Mouse (Mus musculus) left cerebral cortex, postnatal 10 days (tissue): ENCODE data around the gene Emg1. TPM values are rescaled to one million over a fixed set of nuclear protein-coding genes. Genes with fewer than 3 reads are reported as not detected.
A peak's percentile ranks its signal among the peaks of the same experiment; 100 is the strongest.

ENCODE experiments used
- DNase-seq, 2 experiments: peaks; one replicate each; pipeline ENCODE4 v3.0.0; 2021 to 2022; ENCODE audit warnings: low spot score in 2 of 2, mixed read lengths in 1 of 2; ENCODE audit errors: extremely low spot score in 1 of 2
- intact Hi-C: fragments of 180-260 bp; cut with DNase I; formaldehyde crosslinking; loops from one replicate; pipeline ENCODE4 v1.15.1; 2025
- total RNA-seq, 2 experiments: library from RNA; stranded (reverse); gene quantifications; 2 replicates each; pipeline ENCODE4 v1.2.3; 2021

Emg1 gene
- total RNA-seq = 10 to 100 TPM; 38.0 to 42.6 TPM

DNA sequence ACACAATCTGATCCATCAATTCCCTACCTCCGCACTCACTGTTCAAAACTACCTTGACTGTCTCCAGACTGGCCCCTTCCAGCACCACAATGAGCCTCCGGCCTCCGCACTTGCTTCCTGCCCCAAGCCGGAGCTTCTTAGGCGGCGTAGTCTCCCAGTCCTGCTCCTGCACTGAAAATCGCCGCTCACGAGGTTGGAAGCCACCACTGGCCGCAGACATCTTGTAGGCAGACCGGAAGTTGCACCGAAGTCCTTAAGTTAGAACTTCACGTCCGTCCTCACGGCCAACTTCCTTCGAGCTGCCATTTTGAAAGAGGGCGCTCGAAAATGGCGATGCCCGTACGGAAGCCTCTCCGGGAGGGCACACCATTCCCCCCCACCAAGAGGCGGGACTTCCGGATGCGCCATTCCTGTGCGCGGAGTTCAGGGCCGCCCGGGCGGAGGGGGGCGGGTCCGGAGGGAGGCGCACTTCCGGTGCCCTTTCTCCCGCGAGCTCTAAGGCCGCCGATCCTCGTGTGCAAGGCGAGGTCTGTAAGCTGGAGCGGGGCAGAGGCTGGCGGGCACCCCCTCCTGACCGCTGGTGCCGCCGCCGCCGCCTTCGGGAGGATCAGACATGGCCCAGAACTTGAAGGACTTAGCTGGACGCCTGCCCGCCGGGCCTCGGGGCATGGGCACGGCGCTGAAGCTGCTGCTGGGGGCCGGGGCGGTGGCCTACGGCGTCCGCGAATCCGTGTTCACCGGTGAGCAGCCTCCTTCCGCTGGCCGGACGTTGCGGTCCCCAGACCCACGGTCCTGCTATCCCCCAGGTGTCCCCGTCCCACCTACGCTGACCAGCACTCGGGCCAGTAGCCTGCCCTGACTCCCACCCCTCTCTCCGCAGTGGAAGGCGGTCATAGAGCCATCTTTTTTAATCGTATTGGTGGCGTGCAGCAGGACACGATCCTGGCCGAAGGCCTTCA lies at the start of gene Emg1, which contains the start of gene Phb2:
Gene Emg1, minus strand, starts transcription at position 355 of the 959 bp plus-strand sequence.
Gene Phb2, plus strand, starts transcription at position 513 of the 959 bp plus-strand sequence.
- intact Hi-C loops = no loop called here
- DNase-seq = peak; percentile 97 to 99

DNA sequence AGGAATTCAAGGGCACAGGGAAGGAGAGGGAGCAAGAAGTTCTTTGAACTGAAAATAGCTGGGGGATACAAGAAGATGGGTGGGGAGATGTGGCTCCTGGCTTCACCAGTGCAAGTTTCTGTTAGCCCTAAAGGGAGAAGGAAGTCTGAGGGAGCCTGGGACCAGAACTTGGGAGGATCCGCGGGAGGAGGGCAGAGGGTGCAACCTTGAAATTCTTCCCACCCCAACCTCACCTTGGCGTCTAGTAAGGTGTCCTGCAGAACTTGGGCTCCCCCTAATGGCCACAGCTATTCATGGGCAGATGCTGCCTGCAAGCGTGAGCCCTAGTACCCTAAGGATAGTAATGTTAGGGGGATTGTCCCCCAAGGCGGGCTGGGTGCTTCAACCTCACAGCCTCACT lies 47.3 kb upstream of the Emg1 start:
- intact Hi-C loops = loop anchor here (5.0 kb wide), 1 partner anchor 48 kb away; the partner anchor contains the start of gene Spsb2
- DNase-seq = peak; percentile 54 to 89

DNA sequence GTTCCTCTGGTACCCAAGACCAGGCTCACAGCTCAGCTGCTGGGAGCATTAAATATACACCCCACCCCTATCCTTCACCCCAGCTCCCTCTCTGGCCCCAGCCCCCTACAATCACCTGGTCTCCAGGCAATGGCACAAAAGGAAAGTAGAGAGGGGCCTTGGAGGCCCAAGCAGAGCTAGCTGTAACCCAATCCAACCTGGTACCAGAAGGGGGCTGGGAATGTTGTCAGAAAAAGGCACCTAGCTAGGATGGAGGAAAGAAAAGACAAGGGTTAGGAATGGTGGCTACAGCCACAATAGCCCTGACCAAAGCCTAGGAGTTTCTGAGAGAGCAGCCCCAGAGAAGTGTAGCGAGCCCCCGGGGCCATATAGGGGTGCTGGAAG lies 46.9 kb upstream of the Emg1 start:
- DNase-seq = no peak
- intact Hi-C loops = loop anchor here (5.0 kb wide), 1 partner anchor 48 kb away; the partner anchor contains the start of gene Spsb2

DNA sequence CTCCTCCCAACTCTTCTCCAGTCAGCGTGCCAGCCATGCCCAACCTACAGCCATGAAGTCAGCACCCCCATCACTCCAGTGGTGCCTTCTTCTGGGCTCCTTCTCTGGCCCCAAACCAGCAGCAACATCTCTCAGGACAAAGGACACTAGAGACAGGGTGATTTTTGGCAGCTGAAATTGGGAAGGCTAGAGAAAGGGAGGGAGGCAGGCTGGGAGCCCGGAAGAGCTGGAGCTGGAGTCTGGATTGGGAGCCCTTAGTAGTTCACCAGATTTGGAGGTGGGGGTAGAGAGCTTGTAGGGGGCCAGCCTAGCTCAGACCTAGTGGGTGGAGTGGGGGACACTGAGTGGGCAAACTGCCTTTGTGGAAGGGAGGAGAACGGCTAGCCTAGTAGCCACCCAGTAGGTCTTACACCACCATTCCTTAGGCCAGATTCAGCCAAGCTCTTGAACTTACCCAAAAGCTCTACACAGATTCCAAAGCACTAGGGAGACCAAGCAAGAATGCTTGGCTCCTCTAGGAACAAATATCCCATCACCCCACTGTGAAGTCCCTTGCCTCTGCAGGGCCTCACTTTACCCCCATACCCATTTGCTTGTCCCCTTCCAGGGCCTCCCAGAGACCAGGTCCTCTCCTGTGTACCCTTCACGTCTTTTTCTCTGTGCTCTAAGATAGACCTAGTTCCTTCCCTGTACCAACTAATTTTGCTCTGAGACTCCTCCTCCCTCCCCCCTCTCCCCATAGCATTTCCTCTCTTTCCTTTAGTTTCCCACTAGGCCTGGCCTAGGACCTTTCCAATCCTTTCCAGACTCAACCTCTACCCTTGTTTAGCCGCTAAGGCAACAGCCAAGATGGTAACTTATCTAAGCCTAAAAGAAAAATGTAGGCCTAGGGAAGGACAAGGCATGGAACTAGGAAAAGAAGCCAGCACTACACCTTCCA lies 46.2 kb upstream of the Emg1 start:
- intact Hi-C loops = loop anchor here (5.0 kb wide), 1 partner anchor 49 kb away; the partner anchor contains the start of gene Spsb2
- DNase-seq = peak; percentile 54 to 67

DNA sequence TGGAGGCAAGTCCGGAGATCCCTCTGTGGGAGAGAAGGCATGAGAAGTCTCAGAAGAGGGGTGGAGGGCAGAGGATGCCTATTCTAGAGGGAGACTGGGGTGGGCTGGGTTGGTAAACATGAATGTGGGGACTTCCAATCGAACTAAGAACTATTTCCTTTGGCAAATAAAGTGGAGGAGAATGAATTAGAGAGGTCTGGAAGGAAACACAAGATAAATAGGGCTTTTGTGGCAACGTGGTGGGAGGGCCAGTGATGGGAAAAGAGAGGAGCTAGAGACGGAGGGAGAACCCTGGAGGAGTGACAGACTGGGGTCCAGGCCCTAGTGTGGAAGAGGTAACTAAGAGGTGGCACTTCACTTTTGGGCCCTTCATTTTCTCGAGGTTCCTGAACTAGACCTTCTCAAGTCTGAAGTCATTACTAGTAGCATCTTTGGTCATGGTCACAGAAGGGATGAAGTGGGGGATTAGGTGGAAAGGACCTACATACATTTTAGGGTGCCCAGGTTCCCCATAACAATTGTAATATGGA lies 45.4 kb upstream of the Emg1 start:
- intact Hi-C loops = loop anchor here (5.0 kb wide), 1 partner anchor 50 kb away; the partner anchor contains the start of gene Spsb2
- no peak for DNase-seq

DNA sequence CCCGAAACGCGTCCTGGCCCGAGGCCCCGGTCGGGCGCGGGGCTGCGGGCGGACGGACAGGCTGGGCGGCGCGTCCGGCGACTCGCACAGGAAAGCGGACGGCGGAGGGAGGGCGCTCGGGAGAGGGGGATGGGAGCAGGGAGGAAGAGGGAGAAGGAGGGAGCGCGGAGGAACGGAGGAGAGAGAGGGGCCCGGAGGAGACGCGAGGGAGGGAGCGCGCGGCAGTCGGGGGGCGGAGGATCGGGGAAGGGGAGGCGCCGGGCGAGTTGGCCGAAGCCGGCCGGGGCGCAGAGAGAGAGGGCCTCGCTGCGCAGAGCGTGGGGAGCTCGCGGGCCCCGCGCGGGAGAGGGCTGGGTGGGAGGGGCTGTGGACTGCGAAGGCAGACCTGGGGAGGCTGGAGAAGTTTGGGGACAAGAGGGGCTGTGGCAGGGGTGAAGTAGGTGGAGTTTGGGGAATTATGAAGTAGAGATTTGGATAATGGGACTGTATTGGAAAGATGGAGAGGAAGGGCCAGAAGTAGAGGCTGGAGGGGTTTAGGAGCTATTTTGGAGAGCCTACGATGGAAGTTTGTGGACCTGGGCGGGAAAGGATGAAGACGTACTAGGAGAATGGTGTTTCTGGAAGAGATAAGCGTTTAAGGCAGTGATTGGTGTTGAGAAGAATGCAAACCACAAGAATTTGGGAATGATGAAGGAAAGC lies 44.8 kb upstream of the Emg1 start:
- intact Hi-C loops = loop anchor here (5.0 kb wide), 1 partner anchor 50 kb away; the partner anchor contains the start of gene Spsb2
- DNase-seq = peak; percentile 70 to 94

DNA sequence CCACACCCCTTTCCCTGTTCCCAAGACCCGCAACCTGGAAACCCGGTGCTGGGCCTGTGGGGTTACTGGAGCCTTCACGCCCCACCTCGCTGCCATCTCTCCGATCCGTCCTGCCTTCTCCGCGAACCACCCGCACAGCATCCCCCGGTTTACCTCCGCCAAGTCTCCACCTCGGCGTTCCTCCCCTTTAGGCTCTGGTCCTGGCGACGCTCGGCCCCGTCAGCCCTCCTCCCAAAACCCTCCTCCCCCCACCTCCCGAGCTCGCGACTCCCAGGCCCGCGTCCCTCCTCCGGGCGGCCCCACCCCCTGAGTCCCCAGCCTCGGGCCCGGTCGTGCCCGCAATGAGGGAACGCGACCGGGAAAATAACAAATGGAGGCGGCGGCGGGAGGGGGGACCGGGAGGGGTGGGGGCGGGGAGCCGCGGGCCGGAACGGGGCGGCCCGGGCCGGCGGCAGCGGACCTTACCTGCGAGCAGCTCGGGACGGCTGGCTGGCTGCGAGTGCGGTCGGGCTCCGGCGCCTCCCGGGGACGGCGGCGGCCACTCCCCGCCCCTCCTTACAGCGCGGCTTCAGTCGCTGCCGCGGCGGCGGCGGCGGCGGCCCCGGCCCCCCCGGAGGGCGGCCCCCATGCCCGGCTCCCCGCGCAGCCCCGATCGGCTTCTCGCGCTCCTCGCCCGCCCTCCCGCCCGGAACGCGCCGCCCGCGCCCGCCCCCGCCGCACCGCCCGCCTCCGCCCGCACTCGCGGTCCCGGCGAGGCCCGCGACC lies 44.0 kb upstream of the Emg1 start, which contains the start of the genes Gm45234 and Atn1:
Gene Gm45234, minus strand, starts transcription at position 191 of the 765 bp plus-strand sequence.
Gene Atn1, minus strand, starts transcription at position 694 of the 765 bp plus-strand sequence.
- intact Hi-C loops = loop anchor here (5.0 kb wide), 1 partner anchor 51 kb away; the partner anchor contains the start of gene Spsb2
- DNase-seq = peak in 1 of 2 experiments; percentile 88

DNA sequence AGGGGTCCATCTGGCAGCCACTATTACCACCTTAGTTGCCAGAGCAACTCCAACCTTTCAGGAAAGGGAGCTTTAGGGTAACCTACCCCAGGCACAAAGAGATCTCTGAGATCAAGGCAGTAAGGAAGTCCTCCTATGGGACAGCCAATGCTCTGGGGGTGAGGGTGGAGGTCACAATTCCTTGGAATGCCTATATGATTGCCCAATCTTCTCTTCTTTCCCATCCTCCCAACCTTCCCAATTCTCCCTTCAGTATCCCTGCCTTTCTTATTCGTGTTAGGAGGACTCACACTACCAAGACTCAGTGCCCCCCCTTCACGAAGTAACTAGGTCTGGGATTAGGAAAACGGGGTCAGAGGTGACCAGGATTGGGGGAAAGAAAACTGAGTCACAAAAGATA lies 43.3 kb upstream of the Emg1 start:
- DNase-seq = no peak
- intact Hi-C loops = loop anchor here (5.0 kb wide), 1 partner anchor 52 kb away; the partner anchor contains the start of gene Spsb2

DNA sequence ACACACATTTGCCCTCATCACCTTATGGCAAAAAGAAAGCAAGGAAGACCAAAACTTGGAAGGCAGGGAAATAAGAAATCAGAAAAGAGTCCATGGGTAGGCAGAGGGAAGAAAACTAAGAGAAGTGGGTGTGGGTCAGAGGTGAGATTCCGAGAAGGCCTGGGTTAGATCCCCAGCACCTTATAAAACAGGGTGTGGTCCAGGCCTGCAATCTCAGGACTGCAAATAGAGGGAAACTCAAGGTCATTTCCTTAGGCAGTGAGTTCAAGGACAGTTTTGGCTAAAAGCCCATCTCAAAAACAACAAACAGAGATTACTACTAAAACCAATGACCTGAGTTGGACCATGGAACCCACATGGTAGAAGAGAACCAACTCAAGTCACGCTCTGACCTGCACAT lies 41.9 kb upstream of the Emg1 start:
- intact Hi-C loops = no loop called here

DNA sequence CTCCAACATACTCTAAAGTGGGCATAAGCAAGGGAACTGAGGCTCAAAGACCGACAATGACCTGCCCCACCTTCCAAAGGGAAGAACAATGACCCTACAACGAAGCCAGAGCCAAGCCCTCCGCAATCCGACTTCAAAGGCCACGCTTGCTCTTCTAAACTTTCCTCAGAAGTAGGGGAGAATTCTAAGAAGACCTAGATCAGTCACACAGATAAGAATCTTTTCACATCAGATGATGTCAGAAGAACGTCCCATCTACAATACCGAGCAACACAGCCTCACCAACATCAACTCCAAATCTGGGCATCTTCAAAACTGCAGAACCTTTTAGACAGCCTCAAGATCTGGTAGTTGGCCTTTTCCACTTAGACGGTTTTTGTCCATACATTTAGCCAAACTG lies 38.4 kb upstream of the Emg1 start:
- DNase-seq = no peak
- intact Hi-C loops = no loop called here

More for the DNA sequence above, 41.9 kb upstream of the Emg1 start:
- no peak for DNase-seq

DNA sequence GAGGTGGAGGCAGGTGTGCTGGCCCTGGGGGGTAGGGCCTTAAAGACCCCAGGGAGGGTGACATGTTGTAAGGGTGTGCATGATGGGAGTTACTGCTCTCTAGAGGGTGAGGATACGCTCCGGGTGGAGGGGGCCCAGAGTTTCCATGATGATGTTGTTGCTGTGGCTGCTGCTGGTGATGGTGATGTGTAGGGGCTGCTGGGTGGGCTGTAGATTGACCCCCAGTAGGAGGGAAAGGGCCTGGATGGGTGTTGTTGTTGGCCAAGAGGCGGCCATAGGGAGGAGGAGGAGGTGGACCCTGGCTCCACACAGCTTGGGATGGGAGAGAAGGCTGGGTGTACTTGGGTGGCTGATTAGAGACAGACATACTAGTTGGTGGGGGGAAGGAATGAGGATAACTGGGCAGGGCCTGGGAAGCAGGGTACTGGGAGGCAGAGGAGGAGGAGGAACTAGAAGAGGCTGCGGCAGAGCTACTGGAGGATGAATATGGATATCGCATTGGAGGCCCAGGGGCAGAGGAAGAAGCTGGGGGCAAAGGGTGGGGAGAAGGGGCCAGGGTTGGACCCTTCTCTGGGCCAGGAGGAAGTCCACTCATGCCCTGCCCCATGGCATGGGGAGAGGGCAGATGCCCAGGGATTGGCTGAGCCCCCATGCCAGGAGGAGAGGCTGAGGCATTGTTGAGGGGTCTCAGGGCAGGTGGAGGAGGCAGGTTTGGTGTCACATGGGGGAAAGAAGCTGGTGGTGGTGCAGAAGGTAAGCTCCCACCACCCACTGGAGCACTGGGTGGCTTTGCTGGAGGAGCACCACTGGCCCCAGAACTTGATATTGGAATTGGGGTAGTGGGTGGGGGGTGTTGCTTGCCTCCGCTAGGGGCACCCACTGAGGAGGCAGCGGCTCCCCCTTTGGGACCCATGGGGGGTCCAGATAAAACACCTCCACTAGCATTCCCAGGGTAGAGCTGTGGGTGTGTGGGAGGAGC lies 35.0 kb upstream of the Emg1 start:
- intact Hi-C loops = no loop called here
- peak in 1 of 2 experiments; percentile 29 for DNase-seq

DNA sequence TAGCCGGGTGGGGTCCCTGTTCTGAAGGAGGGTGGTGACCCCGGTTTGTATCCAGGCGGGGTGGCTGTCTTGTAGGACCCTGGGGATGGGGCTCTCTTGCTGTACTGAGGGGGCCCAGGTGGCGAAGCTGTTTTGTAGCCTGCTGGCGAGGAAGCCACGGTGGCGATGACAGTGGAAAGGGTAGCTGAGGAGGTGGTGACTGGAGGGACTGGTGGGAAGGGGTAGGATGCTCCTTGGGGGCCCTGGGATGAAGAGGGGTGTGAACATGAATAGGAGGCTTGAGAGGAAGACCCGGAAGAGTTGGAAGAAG lies 34.3 kb upstream of the Emg1 start:
- intact Hi-C loops = no loop called here
- peak in 1 of 2 experiments; percentile 36 for DNase-seq

DNA sequence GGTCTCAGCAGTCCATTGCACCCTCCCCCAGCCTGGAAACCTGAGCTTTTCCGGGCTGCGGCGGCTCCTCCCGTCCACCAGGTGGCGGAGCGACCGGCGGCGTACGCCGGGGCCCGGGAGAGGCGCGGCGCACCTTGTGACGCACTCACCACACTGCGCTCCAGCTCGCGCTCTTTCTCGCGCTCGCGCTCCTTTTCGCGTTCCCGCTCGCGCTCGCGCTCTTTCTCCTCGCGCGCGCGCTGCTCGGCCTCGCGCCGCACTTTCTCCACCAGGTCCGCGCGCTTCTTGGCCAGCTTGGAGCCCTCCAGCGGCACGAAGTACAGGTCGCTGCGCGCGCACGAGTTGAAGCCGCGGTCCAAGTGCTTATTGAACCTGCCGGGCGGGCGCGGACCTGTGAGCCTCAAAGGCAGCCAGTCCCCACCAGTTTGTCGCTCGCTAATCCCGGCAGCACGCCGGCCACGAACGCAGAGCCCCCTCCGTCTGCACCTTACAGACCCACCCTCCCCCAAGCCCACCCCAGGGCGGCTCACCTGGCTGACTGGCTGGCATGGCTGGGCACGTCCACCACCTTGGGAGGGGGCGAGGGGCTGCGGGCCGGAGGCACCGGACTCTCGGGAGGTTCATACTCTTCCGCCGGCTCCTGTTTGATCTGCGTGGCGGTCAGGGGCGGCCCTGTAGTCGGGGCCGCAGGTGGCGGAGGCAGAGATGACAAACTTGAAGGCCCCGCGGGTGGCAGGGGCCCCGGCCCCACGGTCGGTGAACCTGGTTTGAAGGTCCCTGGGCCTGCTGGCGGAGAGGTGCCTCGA lies 33.7 kb upstream of the Emg1 start:
- intact Hi-C loops = no loop called here
- peak; percentile 92 to 95 for DNase-seq

DNA sequence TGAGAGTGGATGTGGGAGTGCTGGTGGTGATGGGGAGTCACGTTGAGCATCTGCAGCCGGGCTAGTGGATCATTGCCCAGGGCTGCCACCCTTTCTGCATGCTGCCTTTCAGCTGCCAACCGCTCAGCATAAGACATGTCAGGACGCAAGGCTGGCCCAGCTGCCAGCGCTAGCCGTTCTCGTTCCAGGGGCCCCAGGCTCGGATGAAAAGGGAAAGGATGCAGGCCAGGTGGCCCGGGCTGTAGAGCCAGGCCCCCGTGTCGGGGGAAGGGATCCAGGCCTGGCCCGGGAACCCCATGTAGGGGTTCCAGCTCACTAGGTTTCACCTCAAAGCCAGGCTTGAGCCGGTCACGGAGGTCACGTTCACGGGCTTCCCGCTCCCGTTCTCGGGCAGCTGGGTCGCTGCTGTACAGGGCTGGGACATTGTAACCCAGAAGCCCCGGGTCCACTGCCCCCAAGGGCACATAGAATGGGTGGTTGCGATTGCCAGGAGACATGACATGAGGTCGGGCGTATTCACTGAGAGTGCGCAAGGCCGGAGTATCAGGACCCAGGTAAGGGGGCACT lies 32.9 kb upstream of the Emg1 start:
- intact Hi-C loops = no loop called here
- peak in 1 of 2 experiments; percentile 72 for DNase-seq

DNA sequence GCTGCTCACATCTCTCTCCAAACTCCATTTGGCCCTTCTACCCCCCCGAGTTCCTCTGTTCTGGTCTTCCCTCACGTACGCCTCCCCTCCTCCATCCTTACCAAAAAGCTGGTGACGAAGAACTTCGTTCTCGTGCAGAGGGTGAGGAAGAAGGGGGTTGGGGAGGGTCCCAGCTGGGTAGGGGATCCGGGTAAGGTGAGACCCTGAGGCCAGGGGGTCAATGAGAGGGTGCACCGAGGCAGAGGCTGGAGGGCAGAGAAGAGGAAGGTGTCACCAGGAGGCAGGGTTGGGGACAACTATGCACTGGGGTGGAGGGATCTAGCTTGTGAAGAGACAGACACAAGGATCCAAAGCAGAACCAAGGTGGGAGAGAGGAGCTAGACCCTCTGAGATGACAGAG lies 31.7 kb upstream of the Emg1 start:
- DNase-seq = peak in 1 of 2 experiments; percentile 49

More for the DNA sequence above, 31.7 kb upstream of the Emg1 start:
- intact Hi-C loops = no loop called here
